In the genomic region with DNA sequence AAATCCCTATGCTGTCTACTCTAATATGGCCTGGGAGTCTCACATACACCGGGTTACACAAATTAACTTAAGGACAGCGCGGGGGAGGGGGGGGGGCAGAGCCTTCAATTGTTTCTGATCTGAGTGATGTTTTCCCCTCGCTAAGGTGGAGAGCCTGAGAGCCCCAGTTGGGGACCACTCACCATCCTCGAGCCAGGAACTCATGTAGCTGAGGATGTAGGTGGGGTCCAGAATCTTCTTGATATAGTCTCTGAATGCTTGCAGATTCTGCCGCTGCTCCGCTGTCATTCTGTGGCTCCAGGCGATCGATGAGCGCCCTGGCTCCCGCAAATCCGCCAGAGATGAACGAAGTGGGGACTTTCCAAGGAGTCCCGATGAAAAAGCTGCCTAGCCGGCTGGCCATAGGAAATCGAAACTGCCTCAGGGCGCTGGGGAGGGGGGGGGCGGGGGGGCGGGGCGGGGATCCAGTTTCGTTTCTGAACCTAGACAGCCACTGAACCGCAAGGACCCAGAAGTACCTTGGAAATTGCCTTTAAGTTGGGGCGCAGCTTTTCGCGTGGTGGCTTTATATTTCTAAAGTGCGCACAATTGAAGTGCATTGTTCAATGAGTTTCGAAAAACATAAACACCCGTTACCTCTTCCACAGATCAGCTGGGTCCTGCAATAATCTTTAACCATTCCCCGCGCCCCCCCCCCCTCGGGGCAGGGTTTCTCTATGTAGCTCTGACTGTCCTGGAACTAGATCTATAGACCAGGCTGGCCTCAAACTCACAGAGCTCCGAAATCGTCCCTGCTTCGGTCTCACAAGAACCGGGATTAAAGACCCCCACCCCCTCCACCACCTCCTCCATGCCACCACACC, we compare ENCODE assay signal across 8 mouse cellular contexts. TPM values are rescaled to one million over a fixed set of nuclear protein-coding genes. Genes with fewer than 3 reads are reported as not detected.
A peak's percentile ranks its signal among the peaks of the same experiment; 100 is the strongest.
DNase-seq lines count a peak whose midpoint lies in the region; ATAC-seq lines count a peak whose summit lies in the region.

Gene Ddx58 (minus strand): TSS at position 420 of the 863 bp plus-strand sequence.

- intact Hi-C loops in heart, postnatal 36 days (cut with DNase I) = loop anchor here (1.0 kb wide), 1 partner anchor 30 kb away; the partner anchor contains the start of genes Smim27 and Topors

- H3K4me3 ChIP-seq in limb, embryonic 10.5 days = peak within 1 kb of the TSS; percentile 63
- H3K4me3 ChIP-seq in midbrain, embryonic 10.5 days = peak within 1 kb of the TSS; percentile 62
- peak within 1 kb of the TSS; percentile 79 for H3K4me3 ChIP-seq in stomach, embryonic 16.5 days (replicated peaks; ENCODE audit: low read length)

- no peaks in the 10 kb centered on the region for H3K36me3 ChIP-seq in limb, embryonic 10.5 days
- no peaks in the 10 kb centered on the region for H3K36me3 ChIP-seq in midbrain, embryonic 10.5 days
- no peaks in the 10 kb centered on the region for H3K36me3 ChIP-seq in stomach, embryonic 16.5 days (ENCODE audit: control insufficient read depth, insufficient read depth, low read length)

- peak within 1 kb of the TSS; percentile 90 for H3K4me2 ChIP-seq in stomach, embryonic 16.5 days (ENCODE audit: low read depth, low read length)

- H3K4me1 ChIP-seq in limb, embryonic 10.5 days = peaks cover 17% of the 10 kb centered on the region
- H3K4me1 ChIP-seq in midbrain, embryonic 10.5 days = peaks cover 22% of the 10 kb centered on the region
- H3K4me1 ChIP-seq in stomach, embryonic 16.5 days (ENCODE audit: control insufficient read depth, insufficient read depth, low read length) = peaks cover 3% of the 10 kb centered on the region; the same call in 1 of the 2 replicates

- WGBS in limb, embryonic 10.5 days = 3% methylated on average over 35 of the region's 35 CpGs
- 4% methylated on average over 35 of the region's 35 CpGs for WGBS in midbrain, embryonic 10.5 days
- 3% methylated on average over 34 of the region's 35 CpGs for WGBS in stomach, embryonic 16.5 days

- peak within 1 kb of the TSS; percentile 70 for H3K27ac ChIP-seq in limb, embryonic 10.5 days
- H3K27ac ChIP-seq in midbrain, embryonic 10.5 days (replicated peaks) = peak within 1 kb of the TSS; percentile 69
- H3K27ac ChIP-seq in stomach, embryonic 16.5 days (ENCODE audit: low read length) = peak within 1 kb of the TSS; percentile 90

- no peak for DNase-seq in cerebellum, postnatal 4 days (ENCODE audit: low spot score in 2 of 2)
- peak; percentile 55 for DNase-seq in adrenal gland, postnatal 10 days
- peak; percentile 58 to 61 for DNase-seq in heart, postnatal 36 days
- peak; percentile 73 for DNase-seq in limb, embryonic 10.5 days (ENCODE audit: low spot score)
- peak; percentile 51 for DNase-seq in midbrain, embryonic 10.5 days (ENCODE audit: low spot score)

- peak within 1 kb of the TSS; percentile 83 for H3K9ac ChIP-seq in stomach, embryonic 16.5 days (ENCODE audit: low read length)

- ATAC-seq in cerebellum, adult (ENCODE audit: insufficient number of reproducible peaks, low FRiP score, low TSS enrichment) = peak; percentile 40; the same call in 1 of the 2 replicates
- 0 out of 2 replicates have a peak, but pooled peaks have one; percentile 34 for ATAC-seq in erythroid progenitor cell, adult 5-6 weeks (replicated peaks; ENCODE audit: low FRiP score, poor library complexity, severe bottlenecking)
- peak; percentile 62 for ATAC-seq in stomach, embryonic 16.5 days (ENCODE audit: insufficient read depth, low FRiP score)

- no peaks in the 10 kb centered on the region for H3K27me3 ChIP-seq in limb, embryonic 10.5 days (ENCODE audit: low read depth, poor library complexity, severe bottlenecking)
- H3K27me3 ChIP-seq in midbrain, embryonic 10.5 days (ENCODE audit: low read depth, poor library complexity, severe bottlenecking) = no peaks in the 10 kb centered on the region
- H3K27me3 ChIP-seq in stomach, embryonic 16.5 days (ENCODE audit: control insufficient read depth, insufficient read depth, low read length) = no peaks in the 10 kb centered on the region

- no peaks in the 10 kb centered on the region for H3K9me3 ChIP-seq in limb, embryonic 10.5 days (replicated peaks)
- no peaks in the 10 kb centered on the region for H3K9me3 ChIP-seq in midbrain, embryonic 10.5 days (replicated peaks)
- no peaks in the 10 kb centered on the region for H3K9me3 ChIP-seq in stomach, embryonic 16.5 days (replicated peaks; ENCODE audit: control insufficient read depth, low read length)

RNA-seq across cellular contexts. Expression of gene Ddx58, which starts in this region (rescaled TPM):
- total RNA-seq in adrenal gland, postnatal 10 days (2021) = 10 to 100 TPM; 17.5 to 20.9 TPM
- total RNA-seq in erythroid progenitor cell, adult 5-6 weeks (2015; ENCODE audit: low replicate concordance) = 5.0 and 16.6 TPM in 2 replicates
- 11.3 and 18.1 TPM in 2 replicates for total RNA-seq in erythroid progenitor cell, adult 5-6 weeks (2017; ENCODE audit: low replicate concordance)
- 10 to 100 TPM in 1 of 2 experiments, 1 to 10 TPM in 1; 8.0 to 10.3 TPM for total RNA-seq in heart, postnatal 36 days (2021)
- polyA plus RNA-seq in limb, embryonic 10.5 days (2016; fragmentation: Nextera tagmentation; extraction: Ambion mirVana) = 2.0 and 3.7 TPM in 2 replicates
- polyA plus RNA-seq in midbrain, embryonic 10.5 days (2016; fragmentation: Nextera tagmentation; extraction: Ambion mirVana) = 2.6 and 3.4 TPM in 2 replicates
- polyA plus RNA-seq in stomach, embryonic 16.5 days (2015; fragmentation: Nextera tagmentation; extraction: Ambion mirVana) = 14.2 and 15.1 TPM in 2 replicates

Comparison
In these comparisons a context has a peak if more than half of its experiments do, and no peak if none do; other contexts are left out.
1. DNase-seq: peak in adrenal gland, postnatal 10 days (single experiment), heart, postnatal 36 days (2 of 2), limb, embryonic 10.5 days (single experiment) and midbrain, embryonic 10.5 days (single experiment); none in cerebellum, postnatal 4 days (0 of 2).
2. Peak in every context shown above with its lines, with median percentiles within 50 percentile points of each other: ATAC-seq, H3K27ac ChIP-seq and H3K4me3 ChIP-seq.